Mouse (Mus musculus) activated CD4-positive, CD25-positive, alpha-beta regulatory T cell, adult 4 months (primary cell): ENCODE data around the gene Irf5. TPM values are rescaled to one million over a fixed set of nuclear protein-coding genes. Genes with fewer than 3 reads are reported as not detected.

ENCODE experiments used
- polyA plus RNA-seq, 2 experiments: library from polyadenylated mRNA; unstranded; fragments of 100-300 nt; shearing (Covaris generic); gene quantifications; one replicate each; pipeline ENCODE4 v1.2.1; 2017

Irf5 gene
- polyA plus RNA-seq, 2 experiments from 2014 or later, result 18.5 to 22.0 TPM

Other genes starting within 250 kb of the Irf5 start
- 1 to 10 TPM in 1 of 2 experiments, not detected in 1; 1.1 TPM for gene Fam71f2, start 247.0 kb upstream of the Irf5 start, polyA plus RNA-seq
- gene Fam71f1, start 207.5 kb upstream of the Irf5 start, polyA plus RNA-seq, result not detected
- 10 to 100 TPM; 55.9 to 61.0 TPM for gene Calu, start 178.6 kb upstream of the Irf5 start, polyA plus RNA-seq
- under 1 TPM; 0.23 to 0.52 TPM for gene Opn1sw, start 138.2 kb upstream of the Irf5 start, polyA plus RNA-seq
- gene Ccdc136, start 130.3 kb upstream of the Irf5 start, polyA plus RNA-seq, result under 1 TPM; 0.21 to 0.54 TPM
- gene Flnc, start 93.4 kb upstream of the Irf5 start, polyA plus RNA-seq, result not detected
- gene Atp6v1f, start 58.9 kb upstream of the Irf5 start, polyA plus RNA-seq, result 100 to 1,000 TPM; 373 to 399 TPM
- not detected for gene Atp6v1fnb, start 55.2 kb upstream of the Irf5 start, polyA plus RNA-seq
- gene Kcp, start 18.7 kb upstream of the Irf5 start, polyA plus RNA-seq, result under 1 TPM in 1 of 2 experiments, not detected in 1; 0.12 TPM
- 10 to 100 TPM; 67.1 to 70.6 TPM for gene Tnpo3, start 83.3 kb downstream of the Irf5 start, polyA plus RNA-seq
- gene Tspan33, start 167.6 kb downstream of the Irf5 start, polyA plus RNA-seq, result under 1 TPM in 1 of 2 experiments, not detected in 1; 0.21 TPM
- gene Smo, start 208.9 kb downstream of the Irf5 start, polyA plus RNA-seq, result under 1 TPM in 1 of 2 experiments, not detected in 1; 0.48 TPM
- gene Ahcyl2, start 241.4 kb downstream of the Irf5 start, polyA plus RNA-seq, result 10 to 100 TPM; 89.7 to 92.1 TPM